Mouse (Mus musculus) cortical plate, adult 2 months (tissue): ENCODE measurements around the gene Prss8.

Experiments
- CTCF ChIP-seq: fragments of 200-500 bp; IDR thresholded peaks from 2 replicates; pipeline ENCODE4 v1.5.1; 2011; ENCODE audit warnings: mild to moderate bottlenecking, control low read depth, low read length; ENCODE audit not compliant: insufficient read depth; ENCODE audit errors: extremely low read depth
- POLR2A ChIP-seq: fragments of 200-500 bp; IDR thresholded peaks from 2 replicates; pipeline ENCODE4 v1.6.1; 2011; ENCODE audit warnings: mild to moderate bottlenecking, low read length, control low read depth; ENCODE audit not compliant: insufficient read depth; ENCODE audit errors: extremely low read depth

GRCm38 (mm10) chr7:127896384-127896783 is 33.5 kb downstream of the Prss8 start:
- TF ChIP-seq CTCF (peak; percentile 67), POLR2A (no peak)
